Mouse (Mus musculus) CH12.LX (cell line): Measurements from ENCODE around the gene Zfp639. TPM values are rescaled to one million over a fixed set of nuclear protein-coding genes. Genes with fewer than 3 reads are reported as not detected.

ENCODE experiments used
- DNase-seq: peaks from one replicate; pipeline ENCODE4 v3.0.0-alpha.2; 2013; ENCODE audit errors: extremely low read depth
- H3K27ac ChIP-seq: 2 replicates; pipeline ENCODE4 v1.5.1; 2012; ENCODE audit warnings: low read depth, mild to moderate bottlenecking, control low read depth, moderate library complexity; ENCODE audit not compliant: insufficient read depth
- H3K27me3 ChIP-seq: replicated peaks from 2 replicates; pipeline ENCODE3; 2012; ENCODE audit warnings: inconsistent platforms
- H3K36me3 ChIP-seq, 2 experiments: replicated peaks in 1 of 2; 2 replicates each; pipeline versions ENCODE3 to v1.6.1; 2012; ENCODE audit warnings: inconsistent platforms in 1 of 2, low read length in 1 of 2, mild to moderate bottlenecking in 1 of 2, mixed read lengths in 1 of 2, moderate library complexity in 1 of 2; ENCODE audit not compliant: control insufficient read depth in 1 of 2, insufficient read depth in 1 of 2
- H3K4me1 ChIP-seq, 2 experiments: 2 replicates each; pipeline ENCODE4 v1.6.1; 2012; ENCODE audit warnings: inconsistent platforms in 1 of 2, moderate library complexity in 1 of 2; ENCODE audit not compliant: insufficient read depth in 2 of 2, control insufficient read depth in 1 of 2
- H3K4me2 ChIP-seq: 2 replicates; pipeline ENCODE4 v1.6.1; 2012; ENCODE audit warnings: low read depth, mild to moderate bottlenecking, control low read depth; ENCODE audit not compliant: poor library complexity, insufficient read depth, severe bottlenecking
- H3K4me3 ChIP-seq, 3 experiments: fragments of 150-350 bp in 1 of 3; sonication (generic) in 1 of 3; replicated peaks in 1 of 3; 2 replicates each; pipeline versions ENCODE3 to v1.5.1; 2011 to 2012; ENCODE audit warnings: low read depth in 2 of 3, low read length in 2 of 3, mild to moderate bottlenecking in 2 of 3, moderate library complexity in 2 of 3, control low read depth in 1 of 3, improper control_type of control experiment in 1 of 3, inconsistent platforms in 1 of 3, mixed read lengths in 1 of 3; ENCODE audit not compliant: poor library complexity in 1 of 3
- H3K79me2 ChIP-seq: replicated peaks from 2 replicates; pipeline ENCODE4 v1.6.1; 2012; ENCODE audit warnings: mild to moderate bottlenecking, moderate library complexity; ENCODE audit not compliant: control insufficient read depth, poor library complexity, insufficient read depth, severe bottlenecking; ENCODE audit errors: extremely low read depth
- H3K9ac ChIP-seq: 2 replicates; pipeline ENCODE4 v1.6.1; 2012; ENCODE audit warnings: low read depth, mild to moderate bottlenecking, control low read depth, moderate library complexity; ENCODE audit not compliant: insufficient read depth
- H3K9me3 ChIP-seq: replicated peaks from 2 replicates; pipeline ENCODE3; 2012; ENCODE audit warnings: low read length, inconsistent platforms, mixed read lengths
- BHLHE40 ChIP-seq: IDR thresholded peaks from 2 replicates; pipeline ENCODE4 v1.6.1; 2011; ENCODE audit warnings: mild to moderate bottlenecking, low read depth, low read length, improper control_type of control experiment
- CHD1 ChIP-seq: IDR thresholded peaks from 2 replicates; pipeline ENCODE4 v1.6.1; 2012; ENCODE audit warnings: low read depth, low read length, improper control_type of control experiment, inconsistent platforms
- CHD2 ChIP-seq: IDR thresholded peaks from 2 replicates; pipeline ENCODE4 v1.6.1; 2011; ENCODE audit warnings: low read length, improper control_type of control experiment
- CTCF ChIP-seq, 2 experiments: IDR thresholded peaks in 1 of 2; conservative IDR thresholded peaks in 1 of 2; 2 replicates each; pipeline ENCODE4 v1.5.1; 2011 to 2012; ENCODE audit warnings: low read depth in 2 of 2, low read length in 2 of 2, improper control_type of control experiment in 1 of 2, inconsistent platforms in 1 of 2, mild to moderate bottlenecking in 1 of 2, moderate library complexity in 1 of 2
- E2F4 ChIP-seq: IDR thresholded peaks from 2 replicates; pipeline ENCODE4 v1.6.1; 2011; ENCODE audit warnings: low read depth, low read length, improper control_type of control experiment; ENCODE audit not compliant: insufficient replicate concordance
- ELF1 ChIP-seq: IDR thresholded peaks from 2 replicates; pipeline ENCODE4 v1.6.1; 2014; ENCODE audit warnings: low read depth, mild to moderate bottlenecking, inconsistent platforms, low read length, improper control_type of control experiment
- EP300 ChIP-seq: IDR thresholded peaks from 2 replicates; pipeline ENCODE4 v1.6.1; 2011; ENCODE audit warnings: low read length, improper control_type of control experiment
- ETS1 ChIP-seq: conservative IDR thresholded peaks from 2 replicates; pipeline ENCODE4 v1.6.1; 2012; ENCODE audit warnings: low read depth, mild to moderate bottlenecking, inconsistent platforms, low read length, improper control_type of control experiment, moderate library complexity
- GABPA ChIP-seq: IDR thresholded peaks from 2 replicates; pipeline ENCODE4 v1.6.1; 2012; ENCODE audit warnings: low read depth, low read length, improper control_type of control experiment, inconsistent platforms; ENCODE audit not compliant: insufficient replicate concordance
- HCFC1 ChIP-seq: IDR thresholded peaks from 2 replicates; pipeline ENCODE4 v1.6.1; 2012; ENCODE audit warnings: low read depth, mild to moderate bottlenecking, inconsistent platforms, low read length, improper control_type of control experiment
- IRF4 ChIP-seq: IDR thresholded peaks from 2 replicates; pipeline ENCODE4 v1.6.1; 2014; ENCODE audit warnings: low read depth, mild to moderate bottlenecking, inconsistent platforms, low read length, improper control_type of control experiment
- JUN ChIP-seq: IDR thresholded peaks from 2 replicates; pipeline ENCODE4 v1.6.1; 2011; ENCODE audit warnings: low read depth, mild to moderate bottlenecking, low read length, improper control_type of control experiment, moderate library complexity; ENCODE audit not compliant: insufficient read depth
- JUND ChIP-seq: conservative IDR thresholded peaks from 2 replicates; pipeline ENCODE4 v1.6.1; 2011; ENCODE audit warnings: low read depth, low read length, improper control_type of control experiment
- KAT2A ChIP-seq: IDR thresholded peaks from 2 replicates; pipeline ENCODE4 v1.6.1; 2012; ENCODE audit warnings: low read length, improper control_type of control experiment, inconsistent platforms; ENCODE audit not compliant: insufficient replicate concordance
- MAX ChIP-seq: IDR thresholded peaks from 2 replicates; pipeline ENCODE4 v1.6.1; 2011; ENCODE audit warnings: low read length, improper control_type of control experiment
- MAZ ChIP-seq: IDR thresholded peaks from 2 replicates; pipeline ENCODE4 v1.6.1; 2012; ENCODE audit warnings: low read depth, mild to moderate bottlenecking, inconsistent platforms, low read length, improper control_type of control experiment, moderate library complexity
- MEF2A ChIP-seq: IDR thresholded peaks from 2 replicates; pipeline ENCODE4 v1.6.1; 2014; ENCODE audit warnings: low read depth, mild to moderate bottlenecking, inconsistent platforms, low read length, improper control_type of control experiment, borderline replicate concordance
- MYC ChIP-seq: IDR thresholded peaks from 2 replicates; pipeline ENCODE4 v1.6.1; 2011; ENCODE audit warnings: low read depth, mild to moderate bottlenecking, improper control_type of control experiment, low read length
- NELFE ChIP-seq: IDR thresholded peaks from 2 replicates; pipeline ENCODE4 v1.6.1; 2011; ENCODE audit warnings: low read depth, low read length, improper control_type of control experiment
- NRF1 ChIP-seq: IDR thresholded peaks from 2 replicates; pipeline ENCODE4 v1.6.1; 2014; ENCODE audit warnings: low read depth, mild to moderate bottlenecking, inconsistent platforms, low read length, improper control_type of control experiment, moderate library complexity
- PAX5 ChIP-seq: IDR thresholded peaks from 2 replicates; pipeline ENCODE4 v1.6.1; 2012; ENCODE audit warnings: low read length, inconsistent platforms, mixed read lengths
- POLR2A ChIP-seq: IDR thresholded peaks from 2 replicates; pipeline ENCODE4 v1.6.1; 2011; ENCODE audit warnings: low read depth, mild to moderate bottlenecking, improper control_type of control experiment, low read length
- POLR2AphosphoS2 ChIP-seq: IDR thresholded peaks from 2 replicates; pipeline ENCODE4 v1.6.1; 2011; ENCODE audit warnings: low read depth, low read length, improper control_type of control experiment
- RAD21 ChIP-seq: IDR thresholded peaks from 2 replicates; pipeline ENCODE4 v1.6.1; 2011; ENCODE audit warnings: low read depth, mild to moderate bottlenecking, low read length, improper control_type of control experiment, moderate library complexity
- SIN3A ChIP-seq: IDR thresholded peaks from 2 replicates; pipeline ENCODE4 v1.6.1; 2012; ENCODE audit warnings: low read length, improper control_type of control experiment, inconsistent platforms
- TBP ChIP-seq: conservative IDR thresholded peaks from 2 replicates; pipeline ENCODE4 v1.6.1; 2011; ENCODE audit warnings: low read depth, low read length, improper control_type of control experiment
- TCF12 ChIP-seq: IDR thresholded peaks from 2 replicates; pipeline ENCODE4 v1.6.1; 2014; ENCODE audit warnings: low read depth, mild to moderate bottlenecking, inconsistent platforms, low read length, improper control_type of control experiment
- USF1 ChIP-seq: IDR thresholded peaks from 2 replicates; pipeline ENCODE4 v1.6.1; 2014; ENCODE audit warnings: low read depth, mild to moderate bottlenecking, inconsistent platforms, low read length, improper control_type of control experiment
- ZC3H11A ChIP-seq: IDR thresholded peaks from 2 replicates; pipeline ENCODE4 v1.6.1; 2012; ENCODE audit warnings: low read depth, mild to moderate bottlenecking, inconsistent platforms, low read length, improper control_type of control experiment
- ZMIZ1 ChIP-seq: IDR thresholded peaks from 2 replicates; pipeline ENCODE4 v1.6.1; 2012; ENCODE audit warnings: low read depth, mild to moderate bottlenecking, inconsistent platforms, low read length, improper control_type of control experiment
- ZNF384 ChIP-seq: IDR thresholded peaks from 2 replicates; pipeline ENCODE4 v1.6.1; 2012; ENCODE audit warnings: low read depth, low read length, improper control_type of control experiment, inconsistent platforms
- dilution Hi-C: fragments of 300-500 bp; cut with MboI; formaldehyde crosslinking; loops from 2 replicates; pipeline ENCODE4 v1.14.3; 2020; ENCODE audit warnings: low sequenced_read_pairs; ENCODE audit not compliant: extremely low pct_unique_long_range_greater_than_20kb, extremely low pct_ligation_motif_present
- in situ Hi-C: fragments of 300-500 bp; cut with MboI; formaldehyde crosslinking; loops from 3 replicates; pipeline ENCODE4 v1.14.3; 2019; ENCODE audit warnings: low sequenced_read_pairs, low pct_ligation_motif_present, low pct_unique_long_range_greater_than_20kb, mixed read lengths
- polyA plus RNA-seq: library from polyadenylated mRNA; unstranded; fragments of >175 nt; gene quantifications from 2 replicates; pipeline ENCODE4 v1.2.1, GENCODE M21; 2012; ENCODE audit warnings: low read depth; ENCODE audit not compliant: insufficient read length
- total RNA-seq, 2 experiments: library from RNA; depleted of rRNA; stranded (reverse); fragments of 300-350 nt in 1 of 2; fragments of >200 nt in 1 of 2; gene quantifications; 2 replicates each; pipeline ENCODE4 v1.2.3; 2012 to 2014

Gene Zfp639
- total and polyA plus RNA-seq, 3 experiments, result 40.3 to 96.3 (median 43.2) TPM

- in situ Hi-C loops, result no loop called here
- no peak for DNase-seq
- no peak for TF ChIP-seq NELFE
- no peak for TF ChIP-seq MAZ
- Histone ChIP-seq H3K27me3 (no peaks in the 10 kb centered on the region), H3K79me2 (no peaks in the 10 kb centered on the region), H3K4me2 (no peak overlapping the region), H3K36me3 (peaks cover 0 to 15% of the 10 kb centered on the region in 2 experiments), H3K4me3 (no peak overlapping the region), H3K9ac (no peak overlapping the region), H3K9me3 (no peaks in the 10 kb centered on the region), H3K27ac (no peak overlapping the region), H3K4me1 (peaks cover 19 to 33% of the 10 kb centered on the region in 2 experiments)
- dilution Hi-C loops, result no loop called here
Measured at GRCm38 (mm10) chr3:32471098-32471497, 39.0 kb upstream of the Zfp639 start.

- peaks cover 19 to 33% of the 10 kb centered on the region in 2 experiments for H3K4me1 ChIP-seq
- in situ Hi-C loops, result no loop called here
- DNase-seq, result peak; percentile 77
- 0 out of 2 replicates have a peak overlapping the region, but pooled peaks have one; percentile 16 for H3K27ac ChIP-seq
- dilution Hi-C loops, result no loop called here
- H3K4me3 ChIP-seq, result peak overlapping the region in 1 of 3 experiments; percentile 5
- no peaks in the 10 kb centered on the region for H3K27me3 ChIP-seq
- peak overlapping the region; percentile 6; the same call in 1 of the 2 replicates for H3K4me2 ChIP-seq
- no peaks in the 10 kb centered on the region for H3K79me2 ChIP-seq
- H3K9me3 ChIP-seq, result no peaks in the 10 kb centered on the region
- H3K9ac ChIP-seq, result peak overlapping the region; percentile 11; the same call in 1 of the 2 replicates
- peaks cover 0 to 6% of the 10 kb centered on the region in 2 experiments for H3K36me3 ChIP-seq
- TF ChIP-seq ELF1 (no peak), GABPA (no peak), RAD21 (no peak; the same call in 1 of the 2 replicates), SIN3A (no peak; the same call in 1 of the 2 replicates), CHD1 (no peak), ETS1 (no peak; the same call in none of the 2 replicates), E2F4 (no peak), TBP (no peak), IRF4 (peak; percentile 59), CTCF (conservative IDR thresholded peaks at IDR 0.05 in 1 of 2, IDR thresholded peaks at IDR 0.05 in 1 of 2; ENCODE audit: low read depth in 2 of 2, low read length in 2 of 2) (no peak), CHD2 (peak; percentile 81), POLR2AphosphoS2 (no peak; the same call in 1 of the 2 replicates), MAZ (0 out of 2 replicates have a peak, but pooled peaks have one; percentile 24), JUND (peak; percentile 35; the same call in 1 of the 2 replicates), NELFE (no peak), TCF12 (peak; percentile 36; the same call in 1 of the 2 replicates), ZMIZ1 (no peak; the same call in 1 of the 2 replicates), ZC3H11A (no peak), POLR2A (no peak), HCFC1 (no peak; the same call in 1 of the 2 replicates), USF1 (no peak), KAT2A (no peak), MYC (peak; percentile 86), ZNF384 (no peak), BHLHE40 (peak; percentile 53), MEF2A (peak; percentile 37; the same call in 1 of the 2 replicates), PAX5 (no peak), MAX (peak; percentile 87), EP300 (peak; percentile 53), JUN (no peak), NRF1 (no peak)
Measured at GRCm38 (mm10) chr3:32472191-32472900, 37.7 kb upstream of the Zfp639 start.
